Mouse (Mus musculus): ENCODE measurements around the gene Dlg4. TPM values are rescaled to one million over a fixed set of nuclear protein-coding genes. Genes with fewer than 3 reads are reported as not detected.
"Not testable (repeated sequence)": the region's sequence is repeated elsewhere in the genome, so short reads cannot be mapped to it uniquely, and the experiment has no call there.

Dlg4 gene
- polyA plus RNA-seq, 1 experiment from 2014 or later, result 6.0 TPM

- under 1% methylated on average over 35 of the region's 35 CpGs for WGBS
- Histone ChIP-seq H3K27me3 (ENCODE audit: control insufficient read depth, insufficient read depth, low read length) (no peaks in the 10 kb centered on the region), H3K4me3 (ENCODE audit: control insufficient read depth in 1 of 2, insufficient read depth in 1 of 2, low read depth in 1 of 2, low read length in 2 of 2) (peak within 1 kb of the TSS; percentile 70 to 71), H3K9ac (ENCODE audit: low read length) (peak within 1 kb of the TSS; percentile 89), H3K9me3 (ENCODE audit: control insufficient read depth, low read length) (no peaks in the 10 kb centered on the region), H3K4me2 (ENCODE audit: low read length) (peak within 1 kb of the TSS; percentile 81), H3K27ac (replicated peaks in 1 of 2; ENCODE audit: control insufficient read depth in 1 of 2, insufficient read depth in 1 of 2, low read depth in 2 of 2, low read length in 2 of 2) (peak within 1 kb of the TSS; percentile 83 to 85), H3K4me1 (ENCODE audit: control insufficient read depth in 2 of 2, insufficient read depth in 2 of 2, low read length in 2 of 2) (peaks cover 13 to 36% of the 10 kb centered on the region in 2 experiments), H3K36me3 (ENCODE audit: control insufficient read depth, insufficient read depth, low read length) (peaks cover 41% of the 10 kb centered on the region)
- peak; percentile 68 for ATAC-seq (ENCODE audit: insufficient number of reproducible peaks, insufficient read depth, low FRiP score, low read depth)
Observed at GRCm38 (mm10) chr11:70014880-70015558, 1.7 kb upstream of the Dlg4 start, which contains the start of gene Acadvl. Gene Acadvl (minus strand): TSS chr11:70015411.

DNA sequence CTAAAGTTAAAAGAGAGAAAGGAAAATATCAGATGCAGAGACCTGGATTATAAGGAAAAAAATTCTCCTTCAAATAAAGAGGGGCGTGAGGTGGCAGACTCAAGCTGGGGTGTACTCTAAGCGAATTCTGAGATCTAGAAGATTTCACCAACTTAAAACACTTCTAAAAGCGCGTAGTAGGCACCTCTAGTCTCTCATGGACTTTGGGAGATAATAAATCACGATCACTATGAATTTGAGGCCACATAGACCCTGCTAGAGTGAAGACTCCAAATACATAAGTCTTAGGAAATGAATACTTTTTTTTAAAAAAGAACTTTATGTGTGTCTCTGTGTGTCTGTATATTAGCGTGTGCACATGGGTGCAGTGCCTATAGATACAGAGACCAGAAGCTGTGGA, 1.1 kb upstream of the Dlg4 start:
- peaks cover 15 to 42% of the 10 kb centered on the region in 2 experiments for H3K4me1 ChIP-seq (ENCODE audit: control insufficient read depth in 2 of 2, insufficient read depth in 2 of 2, low read length in 2 of 2)
- no peak for ATAC-seq (ENCODE audit: insufficient number of reproducible peaks, insufficient read depth, low FRiP score, low read depth)
- peak overlapping the region; percentile 81 for H3K4me2 ChIP-seq (ENCODE audit: low read length)
- no peaks in the 10 kb centered on the region for H3K27me3 ChIP-seq (ENCODE audit: control insufficient read depth, insufficient read depth, low read length)
- H3K27ac ChIP-seq (replicated peaks in 1 of 2; ENCODE audit: control insufficient read depth in 1 of 2, insufficient read depth in 1 of 2, low read depth in 2 of 2, low read length in 2 of 2), result no peak overlapping the region
- peaks cover 34% of the 10 kb centered on the region for H3K36me3 ChIP-seq (ENCODE audit: control insufficient read depth, insufficient read depth, low read length)
- H3K9ac ChIP-seq (ENCODE audit: low read length), result peak overlapping the region; percentile 89
- H3K9me3 ChIP-seq (ENCODE audit: control insufficient read depth, low read length), result no peaks in the 10 kb centered on the region
- peak overlapping the region in 1 of 2 experiments; percentile 70; a peak in 2 of 4 replicates for H3K4me3 ChIP-seq (ENCODE audit: control insufficient read depth in 1 of 2, insufficient read depth in 1 of 2, low read depth in 1 of 2, low read length in 2 of 2)
- WGBS, result 56% methylated on average over 6 of the region's 6 CpGs

- H3K4me2 ChIP-seq (ENCODE audit: low read length); H3K9me3 ChIP-seq (ENCODE audit: control insufficient read depth, low read length); H3K27ac ChIP-seq (replicated peaks in 1 of 2; ENCODE audit: control insufficient read depth in 1 of 2, insufficient read depth in 1 of 2, low read depth in 2 of 2, low read length in 2 of 2); H3K27me3 ChIP-seq (ENCODE audit: control insufficient read depth, insufficient read depth, low read length); ATAC-seq (ENCODE audit: insufficient number of reproducible peaks, insufficient read depth, low FRiP score, low read depth); H3K4me3 ChIP-seq (ENCODE audit: control insufficient read depth in 1 of 2, insufficient read depth in 1 of 2, low read depth in 1 of 2, low read length in 2 of 2); H3K9ac ChIP-seq (ENCODE audit: low read length): not testable (repeated sequence)
- H3K36me3 ChIP-seq (ENCODE audit: control insufficient read depth, insufficient read depth, low read length), result peaks cover 29% of the 10 kb centered on the region
- peaks cover 15 to 42% of the 10 kb centered on the region in 2 experiments for H3K4me1 ChIP-seq (ENCODE audit: control insufficient read depth in 2 of 2, insufficient read depth in 2 of 2, low read length in 2 of 2)
- WGBS, result 71% methylated on average over 2 of the region's 2 CpGs
Observed at GRCm38 (mm10) chr11:70016177-70016576, 565 bp upstream of the Dlg4 start.

GRCm38 (mm10) chr11:70017199-70017767, 541 bp downstream of the Dlg4 start:
- no peaks in the 10 kb centered on the region for H3K9me3 ChIP-seq (ENCODE audit: control insufficient read depth, low read length)
- H3K27me3 ChIP-seq (ENCODE audit: control insufficient read depth, insufficient read depth, low read length), result no peaks in the 10 kb centered on the region
- H3K36me3 ChIP-seq (ENCODE audit: control insufficient read depth, insufficient read depth, low read length), result peaks cover 18% of the 10 kb centered on the region
- WGBS, result 40% methylated on average over 7 of the region's 7 CpGs
- H3K27ac ChIP-seq (replicated peaks in 1 of 2; ENCODE audit: control insufficient read depth in 1 of 2, insufficient read depth in 1 of 2, low read depth in 2 of 2, low read length in 2 of 2), result no peak overlapping the region
- no peak for ATAC-seq (ENCODE audit: insufficient number of reproducible peaks, insufficient read depth, low FRiP score, low read depth)
- no peak overlapping the region for H3K4me3 ChIP-seq (ENCODE audit: control insufficient read depth in 1 of 2, insufficient read depth in 1 of 2, low read depth in 1 of 2, low read length in 2 of 2)
- H3K9ac ChIP-seq (ENCODE audit: low read length), result peak overlapping the region; percentile 83; the same call in 1 of the 2 replicates
- peaks cover 15 to 47% of the 10 kb centered on the region in 2 experiments for H3K4me1 ChIP-seq (ENCODE audit: control insufficient read depth in 2 of 2, insufficient read depth in 2 of 2, low read length in 2 of 2)
- H3K4me2 ChIP-seq (ENCODE audit: low read length), result no peak overlapping the region

DNA sequence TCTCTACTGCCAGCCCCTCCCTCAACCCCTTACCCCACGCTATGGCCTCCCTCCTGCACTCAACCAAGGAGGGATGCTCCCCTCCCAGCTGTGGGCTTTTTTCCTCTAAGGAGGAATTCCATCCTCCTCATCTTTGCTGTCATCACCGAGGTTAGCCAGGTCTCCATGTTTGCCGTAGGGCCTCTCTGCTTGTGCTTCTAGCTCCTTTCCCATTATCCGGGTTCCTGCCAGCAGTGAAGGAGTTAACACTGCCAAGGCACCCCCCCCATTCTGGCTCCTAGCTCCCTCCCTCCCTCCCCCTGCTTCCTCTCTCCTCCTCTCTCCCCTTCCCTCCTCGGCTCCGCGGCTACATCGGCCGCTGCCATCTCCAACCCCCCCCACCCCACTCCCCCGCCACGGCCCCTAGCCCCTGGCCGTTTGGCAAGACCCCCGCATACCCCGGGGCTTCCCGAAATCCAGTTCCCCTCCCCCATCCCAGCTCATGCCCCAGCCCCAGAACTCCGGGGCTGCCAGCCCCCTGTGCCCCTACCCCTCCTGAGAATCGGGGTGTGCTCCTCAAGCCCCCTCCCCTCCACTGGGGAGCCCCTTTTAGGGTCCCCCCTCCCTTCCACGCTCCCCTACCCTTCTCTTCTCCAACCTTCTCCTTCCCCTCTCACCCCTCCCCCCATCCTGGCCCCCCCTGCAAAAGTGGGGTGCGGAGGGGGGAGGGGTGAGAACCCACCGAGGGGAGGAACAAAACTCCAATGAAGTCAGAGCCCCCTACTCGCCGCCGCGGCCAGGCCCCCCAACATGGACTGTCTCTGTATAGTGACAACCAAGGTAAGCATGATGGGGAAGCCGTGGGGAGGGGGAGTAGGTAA, 1.6 kb downstream of the Dlg4 start:
- 3% methylated on average over 24 of the region's 25 CpGs for WGBS
- Histone ChIP-seq H3K4me3 (ENCODE audit: control insufficient read depth in 1 of 2, insufficient read depth in 1 of 2, low read depth in 1 of 2, low read length in 2 of 2) (peak overlapping the region; percentile 36 to 56), H3K4me1 (ENCODE audit: control insufficient read depth in 2 of 2, insufficient read depth in 2 of 2, low read length in 2 of 2) (peaks cover 15 to 50% of the 10 kb centered on the region in 2 experiments)

DNA sequence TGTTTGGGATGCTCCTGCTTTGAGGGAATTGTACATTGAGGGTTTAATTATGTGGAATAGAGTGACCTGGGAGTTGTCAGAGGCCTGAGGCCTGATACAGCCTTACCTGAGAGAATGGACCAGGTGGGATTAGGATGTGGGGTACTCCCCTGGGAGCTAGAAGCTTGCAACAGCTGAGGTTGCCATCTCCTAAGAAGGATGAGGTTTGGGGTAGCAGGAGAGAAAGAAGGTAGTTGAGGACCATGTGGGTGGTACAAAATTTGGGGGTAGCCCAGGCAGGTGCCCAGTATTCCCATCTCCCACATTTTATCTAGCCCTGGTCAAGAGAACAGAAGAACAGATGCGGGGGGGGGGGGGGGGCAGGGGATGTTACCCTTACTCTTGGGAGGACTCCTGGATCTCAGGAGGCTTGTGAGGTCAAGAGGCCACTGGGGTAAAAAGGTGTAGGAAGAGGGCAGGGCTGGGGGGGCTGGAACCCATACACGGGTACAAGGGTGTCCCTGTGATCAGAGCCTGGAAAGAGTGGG, 2.8 kb downstream of the Dlg4 start:
- Histone ChIP-seq H3K27me3 (ENCODE audit: control insufficient read depth, insufficient read depth, low read length) (no peaks in the 10 kb centered on the region), H3K27ac (replicated peaks in 1 of 2; ENCODE audit: control insufficient read depth in 1 of 2, insufficient read depth in 1 of 2, low read depth in 2 of 2, low read length in 2 of 2) (peak overlapping the region; percentile 24 to 78; a peak in 2 of 4 replicates), H3K4me2 (ENCODE audit: low read length) (peak overlapping the region; percentile 71), H3K4me1 (ENCODE audit: control insufficient read depth in 2 of 2, insufficient read depth in 2 of 2, low read length in 2 of 2) (peaks cover 15 to 51% of the 10 kb centered on the region in 2 experiments), H3K9ac (ENCODE audit: low read length) (peak overlapping the region; percentile 83), H3K36me3 (ENCODE audit: control insufficient read depth, insufficient read depth, low read length) (no peaks in the 10 kb centered on the region), H3K9me3 (ENCODE audit: control insufficient read depth, low read length) (no peaks in the 10 kb centered on the region), H3K4me3 (ENCODE audit: control insufficient read depth in 1 of 2, insufficient read depth in 1 of 2, low read depth in 1 of 2, low read length in 2 of 2) (peak overlapping the region; percentile 35 to 56; a peak in 3 of 4 replicates)
- 0% methylated on average over 1 of the region's 2 CpGs for WGBS
- no peak for ATAC-seq (ENCODE audit: insufficient number of reproducible peaks, insufficient read depth, low FRiP score, low read depth)

More for the DNA sequence above, 1.6 kb downstream of the Dlg4 start:
- peak overlapping the region; percentile 71 for H3K4me2 ChIP-seq (ENCODE audit: low read length)
- ATAC-seq (ENCODE audit: insufficient number of reproducible peaks, insufficient read depth, low FRiP score, low read depth), result no peak
- H3K9me3 ChIP-seq (ENCODE audit: control insufficient read depth, low read length), result no peaks in the 10 kb centered on the region
- no peaks in the 10 kb centered on the region for H3K27me3 ChIP-seq (ENCODE audit: control insufficient read depth, insufficient read depth, low read length)
- peaks cover 8% of the 10 kb centered on the region for H3K36me3 ChIP-seq (ENCODE audit: control insufficient read depth, insufficient read depth, low read length)
- H3K27ac ChIP-seq (replicated peaks in 1 of 2; ENCODE audit: control insufficient read depth in 1 of 2, insufficient read depth in 1 of 2, low read depth in 2 of 2, low read length in 2 of 2), result peak overlapping the region in 1 of 2 experiments; percentile 78; a peak in 2 of 4 replicates
- peak overlapping the region; percentile 83 for H3K9ac ChIP-seq (ENCODE audit: low read length)

- Histone ChIP-seq H3K4me3 (ENCODE audit: control insufficient read depth in 1 of 2, insufficient read depth in 1 of 2, low read depth in 1 of 2, low read length in 2 of 2) (peak overlapping the region in 1 of 2 experiments; percentile 42; a peak in 2 of 4 replicates), H3K9me3 (ENCODE audit: control insufficient read depth, low read length) (no peaks in the 10 kb centered on the region), H3K27ac (replicated peaks in 1 of 2; ENCODE audit: control insufficient read depth in 1 of 2, insufficient read depth in 1 of 2, low read depth in 2 of 2, low read length in 2 of 2) (peak overlapping the region; percentile 51 to 69), H3K4me2 (ENCODE audit: low read length) (peak overlapping the region; percentile 71), H3K9ac (ENCODE audit: low read length) (peak overlapping the region; percentile 11; the same call in 1 of the 2 replicates), H3K36me3 (ENCODE audit: control insufficient read depth, insufficient read depth, low read length) (no peaks in the 10 kb centered on the region), H3K4me1 (ENCODE audit: control insufficient read depth in 2 of 2, insufficient read depth in 2 of 2, low read length in 2 of 2) (peaks cover 13 to 50% of the 10 kb centered on the region in 2 experiments), H3K27me3 (ENCODE audit: control insufficient read depth, insufficient read depth, low read length) (no peaks in the 10 kb centered on the region)
- ATAC-seq (ENCODE audit: insufficient number of reproducible peaks, insufficient read depth, low FRiP score, low read depth), result no peak
- 33% methylated on average over 7 of the region's 8 CpGs for WGBS
Observed at GRCm38 (mm10) chr11:70020022-70020631, 3.4 kb downstream of the Dlg4 start.

Data from heart, embryonic 14.5 days (tissue).